Mouse (Mus musculus): ENCODE data around the gene Adamts2. TPM values are rescaled to one million over a fixed set of nuclear protein-coding genes. Genes with fewer than 3 reads are reported as not detected.

The Adamts2 gene
- polyA plus RNA-seq, 1 experiment, result 10.6 TPM

GRCm38 (mm10) chr11:50717381-50717897 lies 115.6 kb downstream of the Adamts2 start:
- TF ChIP-seq POLR2A (IDR thresholded peaks at IDR 0.05; ENCODE audit: extremely low read depth, insufficient read depth, low read length) (no peak), CTCF (IDR thresholded peaks at IDR 0.05; ENCODE audit: extremely low read depth, insufficient read depth, low read length) (no peak)
- no peak overlapping the region for H3K4me3 ChIP-seq (ENCODE audit: insufficient read depth, low read length)
- peaks cover 2% of the 10 kb centered on the region for H3K4me1 ChIP-seq (ENCODE audit: control insufficient read depth, insufficient read depth, low read length)
- H3K27ac ChIP-seq (ENCODE audit: insufficient read depth, low read length), result no peak overlapping the region

- Histone ChIP-seq H3K4me3 (ENCODE audit: insufficient read depth, low read length) (no peak overlapping the region), H3K4me1 (ENCODE audit: control insufficient read depth, insufficient read depth, low read length) (peaks cover 2% of the 10 kb centered on the region), H3K27ac (ENCODE audit: insufficient read depth, low read length) (no peak overlapping the region)
- TF ChIP-seq POLR2A (IDR thresholded peaks at IDR 0.05; ENCODE audit: extremely low read depth, insufficient read depth, low read length), result no peak
- no peak for TF ChIP-seq CTCF (IDR thresholded peaks at IDR 0.05; ENCODE audit: extremely low read depth, insufficient read depth, low read length)
Observed at GRCm38 (mm10) chr11:50718862-50719261, 117.0 kb downstream of the Adamts2 start.

DNA sequence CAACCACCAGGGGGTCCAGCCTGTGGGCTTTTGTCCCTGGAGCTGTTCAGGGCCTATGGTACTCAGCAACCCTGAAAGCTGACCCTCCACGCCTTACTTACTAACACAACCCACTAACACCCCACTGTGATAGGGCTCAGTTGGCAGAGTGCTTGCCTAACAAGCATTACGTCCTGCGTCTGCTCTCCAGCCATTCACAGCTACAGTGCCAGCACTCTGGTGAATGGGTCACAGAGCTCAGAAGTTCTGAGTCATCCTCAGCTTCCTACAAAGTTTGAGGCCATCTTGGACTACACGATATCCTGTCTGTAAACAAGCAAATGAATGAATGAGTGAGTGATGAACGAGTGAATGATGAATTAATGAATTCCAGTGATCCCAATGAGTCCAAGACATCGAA lies 118.5 kb downstream of the Adamts2 start:
- Histone ChIP-seq H3K4me1 (ENCODE audit: control insufficient read depth, insufficient read depth, low read length) (peaks cover 2% of the 10 kb centered on the region), H3K27ac (ENCODE audit: insufficient read depth, low read length) (no peak overlapping the region), H3K4me3 (ENCODE audit: insufficient read depth, low read length) (no peak overlapping the region)
- TF ChIP-seq POLR2A (IDR thresholded peaks at IDR 0.05; ENCODE audit: extremely low read depth, insufficient read depth, low read length), result no peak
- no peak for TF ChIP-seq CTCF (IDR thresholded peaks at IDR 0.05; ENCODE audit: extremely low read depth, insufficient read depth, low read length)

DNA sequence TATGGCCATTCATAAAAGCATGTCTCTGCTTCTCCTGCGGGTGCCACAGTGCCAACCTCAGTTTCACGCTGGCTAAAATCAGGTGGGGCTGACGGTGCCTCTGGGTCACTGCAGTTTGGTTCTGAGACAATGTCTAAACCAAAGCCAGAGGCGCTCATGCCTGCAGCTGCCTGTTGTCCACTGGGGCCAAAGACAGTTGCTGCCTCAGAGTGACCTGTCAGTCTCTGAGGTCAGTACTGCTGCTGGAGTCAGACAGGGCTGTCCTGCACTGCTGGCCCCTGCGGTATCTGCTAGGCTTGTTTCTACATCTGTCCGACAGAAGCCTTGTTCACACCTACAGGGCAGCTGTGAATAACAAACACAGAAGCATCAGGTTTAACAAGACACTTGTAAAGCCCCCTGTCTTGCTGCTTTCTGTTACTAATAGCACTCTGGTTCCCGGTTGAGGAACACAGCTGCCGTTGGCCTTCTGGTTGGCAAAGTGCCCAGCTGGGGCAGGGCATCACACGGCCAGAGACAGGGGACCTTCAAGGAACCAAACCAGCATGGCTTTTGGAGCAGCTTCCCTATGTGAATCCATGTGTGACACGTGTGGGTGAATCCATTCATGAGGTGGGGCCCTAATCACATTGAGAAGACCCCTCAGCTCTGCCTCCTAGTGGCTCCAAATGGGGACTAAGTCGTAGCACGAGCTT lies 119.1 kb downstream of the Adamts2 start:
- Histone ChIP-seq H3K4me3 (ENCODE audit: insufficient read depth, low read length) (no peak overlapping the region), H3K4me1 (ENCODE audit: control insufficient read depth, insufficient read depth, low read length) (peaks cover 2% of the 10 kb centered on the region), H3K27ac (ENCODE audit: insufficient read depth, low read length) (no peak overlapping the region)
- no peak for TF ChIP-seq POLR2A (IDR thresholded peaks at IDR 0.05; ENCODE audit: extremely low read depth, insufficient read depth, low read length)
- no peak for TF ChIP-seq CTCF (IDR thresholded peaks at IDR 0.05; ENCODE audit: extremely low read depth, insufficient read depth, low read length)

DNA sequence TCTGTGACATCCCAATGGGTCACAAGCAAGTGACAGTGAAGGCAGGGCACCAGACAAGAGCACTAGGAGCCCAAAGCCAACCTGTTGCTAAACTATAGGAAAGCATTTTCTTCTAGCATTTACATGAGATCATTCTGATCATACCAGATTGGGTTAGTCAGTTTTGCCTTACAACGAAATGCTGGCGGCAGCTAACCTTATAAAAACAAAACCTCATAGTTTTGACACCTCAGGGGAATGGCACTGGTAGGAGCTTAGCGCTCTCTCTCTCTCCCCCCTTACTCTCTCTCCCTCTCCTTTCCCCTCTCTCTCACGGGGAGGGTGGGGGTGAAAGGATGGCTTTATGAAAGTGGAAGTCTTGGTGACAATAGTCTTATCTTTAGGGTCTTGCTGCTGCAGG lies 123.7 kb downstream of the Adamts2 start:
- Histone ChIP-seq H3K4me3 (ENCODE audit: insufficient read depth, low read length) (no peak overlapping the region), H3K27ac (ENCODE audit: insufficient read depth, low read length) (no peak overlapping the region), H3K4me1 (ENCODE audit: control insufficient read depth, insufficient read depth, low read length) (no peaks in the 10 kb centered on the region)
- TF ChIP-seq POLR2A (IDR thresholded peaks at IDR 0.05; ENCODE audit: extremely low read depth, insufficient read depth, low read length) (no peak), CTCF (IDR thresholded peaks at IDR 0.05; ENCODE audit: extremely low read depth, insufficient read depth, low read length) (no peak)

- Histone ChIP-seq H3K27ac (ENCODE audit: insufficient read depth, low read length) (no peak overlapping the region), H3K4me1 (ENCODE audit: control insufficient read depth, insufficient read depth, low read length) (no peaks in the 10 kb centered on the region), H3K4me3 (ENCODE audit: insufficient read depth, low read length) (no peak overlapping the region)
- no peak for TF ChIP-seq CTCF (IDR thresholded peaks at IDR 0.05; ENCODE audit: extremely low read depth, insufficient read depth, low read length)
- TF ChIP-seq POLR2A (IDR thresholded peaks at IDR 0.05; ENCODE audit: extremely low read depth, insufficient read depth, low read length), result no peak
Observed at GRCm38 (mm10) chr11:50726035-50726434, 124.2 kb downstream of the Adamts2 start.

DNA sequence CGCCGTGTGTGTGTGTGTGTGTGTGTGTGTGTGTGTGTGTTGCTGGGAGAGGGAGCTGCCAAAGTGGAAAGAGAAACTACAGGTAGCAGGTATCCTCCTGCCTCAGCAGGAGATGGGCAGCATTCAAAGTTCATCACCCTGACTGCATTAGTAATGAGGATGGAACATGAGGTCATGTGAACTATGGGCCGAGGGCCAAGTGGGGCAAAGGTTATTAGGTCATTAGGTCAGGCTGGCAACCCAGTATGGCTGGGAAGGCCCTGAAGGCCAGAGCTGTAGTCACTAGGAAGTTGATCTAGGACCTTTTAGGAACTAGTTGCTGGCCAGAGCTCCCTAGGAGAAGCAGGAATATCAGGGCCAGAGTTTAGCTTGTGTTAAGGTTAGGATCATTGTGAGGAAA lies 131.3 kb downstream of the Adamts2 start:
- Histone ChIP-seq H3K27ac (ENCODE audit: insufficient read depth, low read length) (no peak overlapping the region), H3K4me3 (ENCODE audit: insufficient read depth, low read length) (no peak overlapping the region), H3K4me1 (ENCODE audit: control insufficient read depth, insufficient read depth, low read length) (no peaks in the 10 kb centered on the region)
- no peak for TF ChIP-seq POLR2A (IDR thresholded peaks at IDR 0.05; ENCODE audit: extremely low read depth, insufficient read depth, low read length)

GRCm38 (mm10) chr11:50734129-50734528 lies 132.2 kb downstream of the Adamts2 start:
- no peaks in the 10 kb centered on the region for H3K4me1 ChIP-seq (ENCODE audit: control insufficient read depth, insufficient read depth, low read length)
- H3K4me3 ChIP-seq (ENCODE audit: insufficient read depth, low read length), result no peak overlapping the region
- H3K27ac ChIP-seq (ENCODE audit: insufficient read depth, low read length), result no peak overlapping the region
- no peak for TF ChIP-seq POLR2A (IDR thresholded peaks at IDR 0.05; ENCODE audit: extremely low read depth, insufficient read depth, low read length)
- TF ChIP-seq CTCF (IDR thresholded peaks at IDR 0.05; ENCODE audit: extremely low read depth, insufficient read depth, low read length), result no peak

GRCm38 (mm10) chr11:50736548-50736947 lies 134.7 kb downstream of the Adamts2 start:
- no peaks in the 10 kb centered on the region for H3K4me1 ChIP-seq (ENCODE audit: control insufficient read depth, insufficient read depth, low read length)
- H3K27ac ChIP-seq (ENCODE audit: insufficient read depth, low read length), result no peak overlapping the region
- no peak for TF ChIP-seq CTCF (IDR thresholded peaks at IDR 0.05; ENCODE audit: extremely low read depth, insufficient read depth, low read length)
- no peak for TF ChIP-seq POLR2A (IDR thresholded peaks at IDR 0.05; ENCODE audit: extremely low read depth, insufficient read depth, low read length)
- H3K4me3 ChIP-seq (ENCODE audit: insufficient read depth, low read length), result no peak overlapping the region

GRCm38 (mm10) chr11:50738436-50738835 lies 136.6 kb downstream of the Adamts2 start:
- TF ChIP-seq POLR2A (IDR thresholded peaks at IDR 0.05; ENCODE audit: extremely low read depth, insufficient read depth, low read length) (no peak), CTCF (IDR thresholded peaks at IDR 0.05; ENCODE audit: extremely low read depth, insufficient read depth, low read length) (no peak)
- Histone ChIP-seq H3K4me1 (ENCODE audit: control insufficient read depth, insufficient read depth, low read length) (0 out of 2 replicates have a peak, but pooled peaks cover 1% of the 10 kb centered on the region), H3K27ac (ENCODE audit: insufficient read depth, low read length) (no peak overlapping the region), H3K4me3 (ENCODE audit: insufficient read depth, low read length) (no peak overlapping the region)

Data from cortical plate, adult 2 months (tissue).